ENCODE assay signal across 14 mouse cellular contexts in the genomic region with DNA sequence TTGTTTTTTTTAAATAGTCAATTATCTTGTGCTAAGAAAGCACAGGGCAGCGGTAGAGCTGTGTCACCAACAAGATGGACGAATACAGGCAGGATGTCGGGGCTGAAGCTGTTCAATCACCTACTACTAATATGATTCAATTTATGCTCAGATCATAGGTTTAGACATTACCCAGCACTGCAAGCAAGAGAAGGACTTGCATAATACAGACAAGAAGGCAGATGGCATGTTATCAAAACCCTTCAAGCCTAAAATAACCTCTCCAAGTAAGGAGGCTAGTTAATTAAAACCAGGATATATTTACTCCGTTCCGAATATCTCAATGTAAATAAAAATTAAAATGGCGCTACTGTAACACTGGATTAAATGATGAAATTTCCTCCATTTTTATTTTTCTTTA.
"Had no signal": no experiment of that assay in that cellular context is flagged by ENCODE, and none has a peak within 500 bp of the region (broad histone marks: within the 10 kb centered on the region; RNA-seq: fewer than 3 reads in every experiment).

No protein-coding gene starts in this region.

- H3K27ac ChIP-seq: liver, embryonic 15.5 days; midbrain, embryonic 10.5 days; neural tube, embryonic 12.5 days; stomach, postnatal 0 days had no signal

- DNase-seq: kidney, adult 8-10 months; kidney, postnatal 25 days; layer of hippocampus, adult 9-11 months; liver; lung, adult 2 months; lung, postnatal 4 days; midbrain, embryonic 14.5 days; thymus, postnatal 4 days had no signal

- H3K27me3 ChIP-seq: liver, embryonic 15.5 days; neural tube, embryonic 12.5 days had no signal

- H3K9ac ChIP-seq: liver, embryonic 15.5 days; neural tube, embryonic 12.5 days had no signal

- H3K4me2 ChIP-seq: liver, embryonic 15.5 days; neural tube, embryonic 12.5 days had no signal

- H3K4me3 ChIP-seq: liver, embryonic 15.5 days; midbrain, embryonic 10.5 days; myocyte; neural tube, embryonic 12.5 days had no signal

- H3K4me1 ChIP-seq: midbrain, embryonic 10.5 days; neural tube, embryonic 12.5 days had no signal

- ATAC-seq: lung, postnatal 0 days had no signal

- H3K9me3 ChIP-seq: liver, embryonic 15.5 days; midbrain, embryonic 10.5 days; neural tube, embryonic 12.5 days had no signal
